Mouse (Mus musculus): ENCODE results near the gene Btbd11.
"Not testable (repeated sequence)": the region's sequence is repeated elsewhere in the genome, so short reads cannot be mapped to it uniquely, and the experiment has no call there.

Btbd11 gene

DNA sequence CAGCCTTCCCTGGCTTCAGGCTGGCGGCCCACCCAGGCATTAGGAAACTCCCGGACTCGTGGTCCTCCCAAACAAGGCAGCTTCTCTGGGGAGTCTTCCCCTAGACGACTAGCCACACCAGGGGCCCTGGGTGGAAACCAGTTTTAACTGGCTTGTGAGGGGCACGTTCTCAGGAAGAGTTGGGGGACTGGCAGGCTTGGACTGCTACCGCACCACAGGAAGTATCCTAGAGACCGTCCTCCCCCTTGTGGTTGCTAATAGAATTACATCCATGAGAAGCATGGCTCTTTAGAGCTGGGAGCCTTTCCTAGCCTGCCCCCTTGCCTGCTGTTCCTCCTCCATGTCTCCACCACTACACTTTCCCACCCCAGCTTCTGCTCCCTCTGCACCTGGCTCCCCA, 265.1 kb downstream of the Btbd11 start:
- DNase-seq (ENCODE audit: low spot score in 2 of 2) = peak; percentile 66 to 68

DNA sequence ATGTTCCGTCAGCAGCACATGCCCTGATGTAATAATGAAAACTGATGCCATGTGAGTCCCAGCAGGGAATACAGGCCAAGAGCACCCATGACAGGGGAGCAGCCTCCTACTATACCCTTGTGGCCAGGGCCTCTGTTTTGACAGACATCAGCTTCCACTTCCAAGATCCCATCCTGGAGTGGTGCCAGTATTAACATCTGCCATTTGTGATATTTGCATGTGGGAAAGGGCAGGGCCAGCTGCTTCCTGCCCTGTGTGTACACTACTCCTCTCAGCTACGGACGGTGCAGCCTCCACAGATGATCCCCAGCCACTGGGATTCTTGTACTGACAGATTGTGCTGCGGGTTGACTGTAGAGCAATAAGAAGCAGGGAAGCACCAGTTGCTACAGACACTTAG, 269.3 kb downstream of the Btbd11 start:
- DNase-seq (ENCODE audit: low spot score in 2 of 2) = peak; percentile 29 to 47

DNA sequence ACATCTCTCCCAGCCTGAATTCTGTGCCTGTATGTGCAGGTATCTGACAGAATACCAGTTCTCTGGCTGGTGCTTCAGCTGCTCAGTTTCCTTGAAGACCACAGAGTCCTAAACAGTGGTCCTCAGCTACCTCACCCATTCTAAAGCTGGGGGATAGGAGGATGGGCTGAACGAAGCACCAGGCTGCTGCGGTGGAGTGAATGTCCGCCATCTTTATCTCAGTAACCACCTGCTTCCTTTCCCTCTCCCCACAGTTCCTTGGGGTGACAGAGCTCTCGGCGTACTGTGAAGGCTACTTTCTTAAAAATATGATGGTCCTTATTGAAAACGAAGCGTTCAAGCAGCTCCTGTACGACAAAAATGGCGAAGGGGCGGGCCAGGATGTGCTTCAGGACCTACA, 271.3 kb downstream of the Btbd11 start:
- no peak for DNase-seq (ENCODE audit: low spot score in 2 of 2)

DNA sequence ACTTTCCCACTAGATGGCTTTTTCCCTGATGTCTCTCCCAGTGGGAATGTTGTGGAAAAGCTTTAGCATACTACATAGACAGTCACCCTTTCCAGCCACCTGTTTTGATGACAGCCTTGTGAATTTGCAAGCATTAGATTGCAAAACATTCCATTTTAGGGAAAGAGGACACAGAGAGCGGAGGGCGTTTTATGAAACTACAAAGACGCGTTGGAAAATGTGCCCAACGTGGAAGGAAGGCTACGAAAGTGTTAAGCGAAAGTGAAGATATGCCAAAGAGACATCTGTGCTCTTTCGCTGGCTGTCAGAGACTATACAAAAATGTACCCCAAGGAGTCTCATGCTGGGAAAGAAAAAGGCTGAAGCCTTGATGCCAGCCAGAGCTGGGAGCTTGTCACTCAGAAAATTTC, 286.9 kb downstream of the Btbd11 start:
- peak; percentile 32 to 54 for DNase-seq (ENCODE audit: low spot score in 2 of 2)

DNA sequence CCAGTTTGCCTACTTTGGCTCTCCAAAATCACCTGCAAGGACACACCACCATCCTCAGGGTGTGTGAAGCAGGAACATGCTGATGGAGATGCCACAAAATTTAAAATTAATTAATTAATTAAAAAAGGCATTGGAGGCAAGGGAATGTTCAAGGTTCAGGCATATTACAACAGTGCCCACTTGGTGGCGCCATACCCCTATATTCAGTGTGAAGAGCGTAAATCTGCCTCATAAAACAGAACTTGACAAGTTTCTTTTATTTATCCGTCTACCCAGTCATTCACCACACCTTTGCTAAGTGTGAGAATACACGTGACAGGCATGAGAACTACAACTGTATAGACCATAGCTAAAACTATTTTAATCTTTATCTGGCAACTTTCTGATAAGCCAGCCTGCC, 292.0 kb downstream of the Btbd11 start:
- peak; percentile 70 to 79 for DNase-seq (ENCODE audit: low spot score in 2 of 2)

DNA sequence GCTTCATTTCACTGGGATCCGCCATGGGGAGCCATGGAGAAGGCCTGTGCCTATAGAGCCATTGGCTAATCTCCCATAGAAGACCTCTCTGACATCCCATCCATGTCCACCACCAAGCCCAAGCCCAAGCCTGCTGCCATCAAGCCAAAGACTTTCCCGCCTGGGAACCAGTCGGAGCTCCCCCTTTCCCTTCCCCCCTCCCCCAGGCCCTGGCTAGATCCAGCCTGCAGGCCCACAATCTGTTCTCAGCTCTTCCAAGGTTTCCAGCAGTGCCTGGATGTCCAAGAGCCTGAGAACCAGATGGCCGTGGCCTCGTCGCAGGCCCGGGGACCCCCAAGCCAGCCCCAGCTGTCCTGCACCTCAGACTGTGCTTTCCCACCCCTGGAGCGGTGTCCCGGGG, 295.8 kb downstream of the Btbd11 start:
- DNase-seq (ENCODE audit: low spot score in 2 of 2) = no peak

DNA sequence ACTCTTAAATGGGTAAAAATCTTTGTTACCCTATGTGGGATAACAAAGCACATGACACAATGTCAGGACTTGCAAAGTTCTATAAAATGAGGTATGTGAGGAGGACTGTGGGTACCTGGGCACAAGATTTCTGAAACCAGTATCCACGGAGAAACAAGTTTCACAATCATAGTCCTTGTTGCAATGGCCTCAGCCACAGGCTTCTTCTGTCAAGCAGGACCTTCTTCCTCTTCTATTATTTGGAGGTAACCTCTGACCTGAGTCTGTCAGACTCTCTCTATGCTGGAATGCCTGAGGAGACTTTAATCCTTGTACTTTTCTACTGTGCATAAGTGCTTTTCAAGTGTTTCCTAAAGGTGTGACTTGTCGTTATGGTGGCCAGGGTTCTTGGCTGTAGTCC, 307.8 kb downstream of the Btbd11 start:
- DNase-seq (ENCODE audit: low spot score in 2 of 2) = not testable (repeated sequence)

DNA sequence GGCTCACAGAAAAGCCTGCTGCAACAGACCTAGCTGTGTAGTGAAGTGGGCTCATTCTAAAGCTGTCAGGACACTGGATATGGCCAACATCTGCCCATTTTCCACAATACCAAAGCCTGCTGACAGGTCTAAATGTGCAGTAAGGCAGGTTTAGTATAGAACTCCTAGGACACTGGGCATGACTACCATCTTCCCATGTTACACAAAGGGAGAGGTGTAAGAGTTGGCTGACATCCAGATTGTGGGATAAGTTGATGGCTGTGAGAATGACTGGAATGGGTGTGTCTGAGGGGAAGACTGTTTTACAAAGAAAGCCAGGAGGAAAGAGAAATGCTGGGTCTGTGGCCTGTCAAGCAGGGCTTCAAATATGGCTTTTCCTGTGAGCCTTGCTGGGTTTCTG, 313.1 kb downstream of the Btbd11 start:
- DNase-seq (ENCODE audit: low spot score in 2 of 2) = no peak

DNA sequence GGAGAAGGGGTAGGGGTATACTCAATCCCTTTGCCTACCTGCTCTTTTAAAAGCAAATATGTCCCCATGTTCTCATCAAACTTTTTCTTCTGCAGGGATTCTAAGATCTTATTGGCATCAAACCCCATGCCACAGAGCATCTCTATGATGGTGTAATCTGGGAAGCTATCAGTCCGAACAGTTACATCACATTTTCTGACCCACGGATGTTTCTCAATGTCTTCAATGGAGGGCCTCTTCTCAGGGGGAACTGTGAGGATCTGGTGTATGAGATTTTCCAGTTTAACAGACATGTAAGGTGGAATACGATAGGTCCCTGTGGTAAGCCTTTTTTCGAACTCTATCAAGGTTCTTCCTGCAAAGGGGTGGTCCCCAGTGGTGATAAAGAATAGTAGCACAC, 323.2 kb downstream of the Btbd11 start:
- DNase-seq (ENCODE audit: low spot score in 2 of 2) = not testable (repeated sequence)

All from right cerebral cortex, postnatal 10 days (tissue).